Mouse (Mus musculus): ENCODE measurements around the gene Sema3d. TPM values are rescaled to one million over a fixed set of nuclear protein-coding genes. Genes with fewer than 3 reads are reported as not detected.

Sema3d gene
- 11.5 and 11.9 TPM in 2 replicates for polyA plus RNA-seq (2015; fragmentation: Nextera tagmentation; extraction: Ambion mirVana)

- H3K4me2 ChIP-seq: peak within 1 kb of the TSS; percentile 87
- H3K4me1 ChIP-seq (replicated peaks): 0 out of 2 replicates have a peak, but pooled peaks cover 3% of the 10 kb centered on the region
- WGBS: under 1% methylated on average over 49 of the region's 49 CpGs
- no peaks in the 10 kb centered on the region for H3K36me3 ChIP-seq
- peak within 1 kb of the TSS; percentile 66 for H3K4me3 ChIP-seq
- peak; percentile 93 for ATAC-seq (replicated peaks; ENCODE audit: insufficient number of reproducible peaks, insufficient read depth, low FRiP score, low read depth)
- no peaks in the 10 kb centered on the region for H3K9me3 ChIP-seq (replicated peaks)
- no peaks in the 10 kb centered on the region for H3K27me3 ChIP-seq
- peak within 1 kb of the TSS; percentile 24; the same call in 1 of the 2 replicates for H3K27ac ChIP-seq
- H3K9ac ChIP-seq: peak within 1 kb of the TSS; percentile 63
Measured at GRCm38 (mm10) chr5:12383133-12383959, at the start of gene Sema3d. Gene Sema3d, plus strand, starts transcription at chr5:12383385.

GRCm38 (mm10) chr5:12377261-12377660 is 5.9 kb upstream of the Sema3d start:
- Histone ChIP-seq H3K9me3 (replicated peaks) (no peaks in the 10 kb centered on the region), H3K4me3 (no peak overlapping the region)

GRCm38 (mm10) chr5:12378900-12379299 is 4.3 kb upstream of the Sema3d start:
- H3K4me2 ChIP-seq: no peak overlapping the region
- no peaks in the 10 kb centered on the region for H3K36me3 ChIP-seq
- no peak for ATAC-seq (replicated peaks; ENCODE audit: insufficient number of reproducible peaks, insufficient read depth, low FRiP score, low read depth)
- H3K4me1 ChIP-seq (replicated peaks): 0 out of 2 replicates have a peak, but pooled peaks cover 3% of the 10 kb centered on the region
- no peak overlapping the region for H3K9ac ChIP-seq
- no peak overlapping the region for H3K4me3 ChIP-seq
- no peak overlapping the region for H3K27ac ChIP-seq
- H3K9me3 ChIP-seq (replicated peaks): no peaks in the 10 kb centered on the region
- H3K27me3 ChIP-seq: no peaks in the 10 kb centered on the region
- WGBS: 39% methylated on average over 5 of the region's 5 CpGs

More at GRCm38 (mm10) chr5:12377261-12377660, 5.9 kb upstream of the Sema3d start:
- no peak for ATAC-seq (replicated peaks; ENCODE audit: insufficient number of reproducible peaks, insufficient read depth, low FRiP score, low read depth)
- H3K36me3 ChIP-seq: no peaks in the 10 kb centered on the region
- no peak overlapping the region for H3K4me2 ChIP-seq
- WGBS: 46% methylated on average over 1 of the region's 1 CpGs
- H3K9ac ChIP-seq: no peak overlapping the region
- H3K4me1 ChIP-seq (replicated peaks): no peaks in the 10 kb centered on the region
- no peaks in the 10 kb centered on the region for H3K27me3 ChIP-seq
- H3K27ac ChIP-seq: no peak overlapping the region

- ATAC-seq (replicated peaks; ENCODE audit: insufficient number of reproducible peaks, insufficient read depth, low FRiP score, low read depth): no peak
- WGBS: 87% methylated on average over 5 of the region's 5 CpGs
Measured at GRCm38 (mm10) chr5:12382010-12382409, 1.2 kb upstream of the Sema3d start.

GRCm38 (mm10) chr5:12383960-12384285 is 738 bp downstream of the Sema3d start:
- WGBS: under 1% methylated on average over 10 of the region's 10 CpGs
- Histone ChIP-seq H3K27me3 (no peaks in the 10 kb centered on the region), H3K36me3 (no peaks in the 10 kb centered on the region), H3K4me1 (replicated peaks) (0 out of 2 replicates have a peak, but pooled peaks cover 3% of the 10 kb centered on the region), H3K9ac (peak overlapping the region; percentile 63), H3K4me3 (peak overlapping the region; percentile 66), H3K9me3 (replicated peaks) (no peaks in the 10 kb centered on the region), H3K4me2 (peak overlapping the region; percentile 87), H3K27ac (peak overlapping the region; percentile 24; the same call in 1 of the 2 replicates)
- no peak; the same call in 1 of the 2 replicates for ATAC-seq (replicated peaks; ENCODE audit: insufficient number of reproducible peaks, insufficient read depth, low FRiP score, low read depth)

More at GRCm38 (mm10) chr5:12382010-12382409, 1.2 kb upstream of the Sema3d start:
- H3K4me3 ChIP-seq: no peak overlapping the region
- no peaks in the 10 kb centered on the region for H3K9me3 ChIP-seq (replicated peaks)
- no peak overlapping the region for H3K4me2 ChIP-seq
- no peaks in the 10 kb centered on the region for H3K36me3 ChIP-seq
- H3K27ac ChIP-seq: no peak overlapping the region
- H3K27me3 ChIP-seq: no peaks in the 10 kb centered on the region
- H3K9ac ChIP-seq: no peak overlapping the region
- H3K4me1 ChIP-seq (replicated peaks): 0 out of 2 replicates have a peak, but pooled peaks cover 3% of the 10 kb centered on the region

GRCm38 (mm10) chr5:12392667-12393066 is 9.5 kb downstream of the Sema3d start:
- H3K9ac ChIP-seq: no peak overlapping the region
- H3K4me3 ChIP-seq: no peak overlapping the region
- H3K9me3 ChIP-seq (replicated peaks): no peaks in the 10 kb centered on the region
- H3K4me2 ChIP-seq: no peak overlapping the region
- H3K27me3 ChIP-seq: no peaks in the 10 kb centered on the region
- H3K36me3 ChIP-seq: no peaks in the 10 kb centered on the region
- 66% methylated on average over 5 of the region's 5 CpGs for WGBS
- ATAC-seq (replicated peaks; ENCODE audit: insufficient number of reproducible peaks, insufficient read depth, low FRiP score, low read depth): no peak
- no peak overlapping the region for H3K27ac ChIP-seq
- no peaks in the 10 kb centered on the region for H3K4me1 ChIP-seq (replicated peaks)

- no peak for ATAC-seq (replicated peaks; ENCODE audit: insufficient number of reproducible peaks, insufficient read depth, low FRiP score, low read depth)
- Histone ChIP-seq H3K36me3 (no peaks in the 10 kb centered on the region), H3K9ac (no peak overlapping the region), H3K27ac (no peak overlapping the region), H3K4me3 (no peak overlapping the region), H3K4me1 (replicated peaks) (no peaks in the 10 kb centered on the region), H3K9me3 (replicated peaks) (no peaks in the 10 kb centered on the region), H3K4me2 (no peak overlapping the region), H3K27me3 (no peaks in the 10 kb centered on the region)
- 55% methylated on average over 2 of the region's 2 CpGs for WGBS
Measured at GRCm38 (mm10) chr5:12399271-12399670, 16.1 kb downstream of the Sema3d start.

- Histone ChIP-seq H3K27ac (no peak overlapping the region), H3K9me3 (replicated peaks) (no peaks in the 10 kb centered on the region), H3K4me2 (no peak overlapping the region), H3K4me3 (no peak overlapping the region), H3K9ac (no peak overlapping the region), H3K4me1 (replicated peaks) (no peaks in the 10 kb centered on the region), H3K36me3 (no peaks in the 10 kb centered on the region), H3K27me3 (no peaks in the 10 kb centered on the region)
- ATAC-seq (replicated peaks; ENCODE audit: insufficient number of reproducible peaks, insufficient read depth, low FRiP score, low read depth): no peak
Measured at GRCm38 (mm10) chr5:12404229-12404628, 21.0 kb downstream of the Sema3d start.

- WGBS: 72% methylated on average over 3 of the region's 3 CpGs
- ATAC-seq (replicated peaks; ENCODE audit: insufficient number of reproducible peaks, insufficient read depth, low FRiP score, low read depth): no peak
- no peak overlapping the region for H3K9ac ChIP-seq
- no peak overlapping the region for H3K27ac ChIP-seq
- H3K9me3 ChIP-seq (replicated peaks): no peaks in the 10 kb centered on the region
- no peaks in the 10 kb centered on the region for H3K27me3 ChIP-seq
- H3K4me1 ChIP-seq (replicated peaks): no peaks in the 10 kb centered on the region
- no peak overlapping the region for H3K4me3 ChIP-seq
- no peak overlapping the region for H3K4me2 ChIP-seq
- H3K36me3 ChIP-seq: no peaks in the 10 kb centered on the region
Measured at GRCm38 (mm10) chr5:12412595-12412994, 29.4 kb downstream of the Sema3d start.

GRCm38 (mm10) chr5:12423264-12423663 is 40.1 kb downstream of the Sema3d start:
- H3K36me3 ChIP-seq: no peaks in the 10 kb centered on the region
- no peak overlapping the region for H3K4me3 ChIP-seq
- H3K9me3 ChIP-seq (replicated peaks): no peaks in the 10 kb centered on the region
- ATAC-seq (replicated peaks; ENCODE audit: insufficient number of reproducible peaks, insufficient read depth, low FRiP score, low read depth): no peak
- no peaks in the 10 kb centered on the region for H3K27me3 ChIP-seq
- no peak overlapping the region for H3K27ac ChIP-seq
- 76% methylated on average over 5 of the region's 5 CpGs for WGBS
- no peak overlapping the region for H3K4me2 ChIP-seq
- no peak overlapping the region for H3K9ac ChIP-seq
- no peaks in the 10 kb centered on the region for H3K4me1 ChIP-seq (replicated peaks)

- Histone ChIP-seq H3K27ac (no peak overlapping the region), H3K4me3 (no peak overlapping the region), H3K9me3 (replicated peaks) (no peaks in the 10 kb centered on the region), H3K4me1 (replicated peaks) (no peaks in the 10 kb centered on the region), H3K27me3 (no peaks in the 10 kb centered on the region), H3K36me3 (no peaks in the 10 kb centered on the region), H3K4me2 (no peak overlapping the region), H3K9ac (no peak overlapping the region)
- no peak for ATAC-seq (replicated peaks; ENCODE audit: insufficient number of reproducible peaks, insufficient read depth, low FRiP score, low read depth)
- whole genome bisulfite sequencing: 75% methylated on average over 1 of the region's 1 CpGs
Measured at GRCm38 (mm10) chr5:12441737-12442136, 58.6 kb downstream of the Sema3d start.
